Mouse (Mus musculus) c-Kit-positive CD71-positive TER-119-positive erythroid progenitor cells, embryonic 14.5 days (primary cell): ENCODE results near the gene Map4k5.

Source experiments
- DNase-seq: peaks from one replicate; pipeline ENCODE4 v3.0.0-alpha.2; 2013; ENCODE audit warnings: low spot score

Map4k5 gene

DNA sequence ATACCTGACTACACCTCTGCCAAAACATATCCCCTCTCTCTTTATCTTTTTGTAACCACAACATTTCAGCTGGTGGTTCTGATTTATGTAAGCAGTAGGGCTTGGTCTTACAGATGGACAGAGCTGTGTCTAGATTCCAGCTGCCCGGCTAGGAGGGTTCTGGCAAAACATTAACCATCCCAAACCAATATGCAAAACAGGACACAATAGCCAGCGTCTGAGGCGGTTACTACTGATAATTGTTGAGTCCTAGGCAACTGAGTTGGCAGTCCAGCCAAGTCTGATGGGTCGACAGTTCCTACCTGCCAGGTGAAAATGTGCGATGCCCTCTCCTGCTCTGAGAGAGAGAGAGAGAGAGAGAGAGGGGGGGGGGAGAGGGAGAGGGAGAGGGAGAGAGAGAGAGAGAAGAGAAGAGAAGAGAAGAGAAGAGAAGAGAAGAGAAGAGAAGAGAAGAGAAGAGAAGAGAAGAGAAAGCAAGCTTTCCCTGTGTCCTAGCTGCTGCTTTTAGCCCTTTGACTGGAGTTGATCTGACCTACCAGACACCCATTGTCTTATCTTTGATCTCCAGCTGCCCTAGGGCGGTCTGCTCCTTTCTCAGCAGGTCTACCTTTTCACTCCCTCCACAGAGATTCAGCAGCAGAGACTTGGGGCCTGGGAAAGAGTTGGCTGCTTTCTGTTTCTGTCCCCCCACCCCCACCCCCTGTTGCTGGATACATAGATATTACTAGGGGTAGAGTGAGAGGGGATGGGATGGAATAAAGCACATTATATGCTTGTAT is 109.6 kb downstream of the Map4k5 start:
- peak; percentile 88 for DNase-seq

DNA sequence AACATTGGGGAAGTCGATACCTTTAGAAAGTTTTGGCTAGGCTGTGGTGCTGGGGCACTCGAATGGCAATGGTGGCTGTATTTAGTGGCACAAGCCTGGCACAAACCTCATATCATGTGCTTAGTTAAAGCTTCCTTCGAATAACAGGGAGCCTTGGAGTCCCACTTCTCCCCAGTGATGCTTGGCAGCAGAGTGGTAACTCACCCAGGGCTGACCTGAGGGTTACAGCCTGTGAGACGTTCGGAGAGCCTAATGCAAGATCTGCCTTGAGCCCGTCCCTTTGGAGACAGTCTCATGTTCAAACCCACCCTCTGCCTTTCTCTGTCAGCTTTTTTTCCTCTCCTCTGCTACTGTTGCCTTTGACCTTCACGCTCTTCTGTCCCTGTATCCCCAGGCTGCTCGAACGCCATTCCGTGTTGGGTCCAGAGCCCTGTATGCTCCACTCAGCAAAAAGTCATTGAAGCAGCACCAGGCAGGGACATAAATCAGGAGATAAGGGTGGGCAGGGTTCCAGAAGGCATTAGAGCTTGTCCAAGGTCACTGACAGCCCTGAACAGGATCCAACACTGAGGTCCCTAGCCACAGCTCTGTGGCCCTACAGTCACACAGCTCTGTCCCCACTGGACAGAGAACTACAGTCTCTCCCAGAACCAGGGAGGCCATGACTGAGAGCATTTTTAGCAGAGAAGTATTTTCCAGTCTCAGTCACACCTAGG is 110.9 kb downstream of the Map4k5 start:
- DNase-seq: no peak

DNA sequence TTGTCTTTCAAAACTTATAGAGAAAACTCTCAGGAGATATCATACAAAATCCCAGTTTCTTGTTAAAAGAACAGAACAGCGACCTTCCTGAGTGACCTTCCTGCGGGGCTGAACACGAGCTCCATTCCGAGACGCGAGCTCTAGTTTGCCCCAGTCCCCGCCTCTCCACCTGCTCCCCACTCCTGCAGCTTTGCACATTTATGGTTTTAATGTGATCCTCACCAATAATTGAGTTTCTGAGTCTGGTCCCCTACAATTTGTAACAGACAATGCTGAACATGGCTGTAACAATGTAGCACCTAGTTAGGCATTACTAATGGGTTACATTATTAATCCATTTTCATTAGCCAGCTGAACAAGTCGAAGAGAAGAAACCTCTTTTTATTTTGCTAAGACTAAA is 111.5 kb downstream of the Map4k5 start:
- no peak for DNase-seq

DNA sequence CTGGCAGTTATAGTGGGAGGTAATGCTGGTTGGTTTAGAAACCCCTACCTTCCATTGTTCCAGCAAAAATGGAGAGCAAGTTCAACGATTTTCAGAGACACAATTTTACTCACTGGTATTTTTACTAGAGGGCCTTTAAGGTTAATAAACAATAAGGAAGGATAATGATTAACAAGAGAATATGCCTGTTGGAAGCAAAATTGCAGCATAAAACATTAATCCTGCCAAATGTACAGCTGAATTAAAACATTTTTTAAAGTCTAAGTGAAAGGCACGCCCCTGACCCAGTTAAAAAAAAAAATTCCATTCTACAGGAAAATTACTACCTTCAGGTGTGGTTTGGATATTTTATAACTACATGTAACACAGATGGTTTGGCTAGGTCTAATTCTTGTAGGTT is 115.0 kb downstream of the Map4k5 start:
- DNase-seq: no peak

DNA sequence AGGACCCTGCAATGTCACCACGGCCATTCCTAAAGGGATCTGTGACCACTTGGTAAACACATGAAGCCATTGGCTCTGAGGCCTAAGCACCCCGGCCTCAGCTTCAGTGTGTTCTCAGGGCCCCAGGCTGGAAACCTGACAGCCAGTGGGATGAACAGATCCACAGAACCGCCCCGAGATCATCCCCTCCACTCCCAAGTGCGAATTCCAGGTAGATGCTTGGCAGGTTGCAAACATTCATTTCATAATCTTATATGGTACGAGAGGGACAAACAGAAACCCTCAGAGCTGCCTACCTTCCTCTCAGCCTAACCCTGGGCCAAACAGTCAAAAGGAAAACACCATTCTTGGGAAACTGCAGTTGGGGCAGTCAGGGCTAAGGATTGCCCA is 115.7 kb downstream of the Map4k5 start:
- DNase-seq: no peak

DNA sequence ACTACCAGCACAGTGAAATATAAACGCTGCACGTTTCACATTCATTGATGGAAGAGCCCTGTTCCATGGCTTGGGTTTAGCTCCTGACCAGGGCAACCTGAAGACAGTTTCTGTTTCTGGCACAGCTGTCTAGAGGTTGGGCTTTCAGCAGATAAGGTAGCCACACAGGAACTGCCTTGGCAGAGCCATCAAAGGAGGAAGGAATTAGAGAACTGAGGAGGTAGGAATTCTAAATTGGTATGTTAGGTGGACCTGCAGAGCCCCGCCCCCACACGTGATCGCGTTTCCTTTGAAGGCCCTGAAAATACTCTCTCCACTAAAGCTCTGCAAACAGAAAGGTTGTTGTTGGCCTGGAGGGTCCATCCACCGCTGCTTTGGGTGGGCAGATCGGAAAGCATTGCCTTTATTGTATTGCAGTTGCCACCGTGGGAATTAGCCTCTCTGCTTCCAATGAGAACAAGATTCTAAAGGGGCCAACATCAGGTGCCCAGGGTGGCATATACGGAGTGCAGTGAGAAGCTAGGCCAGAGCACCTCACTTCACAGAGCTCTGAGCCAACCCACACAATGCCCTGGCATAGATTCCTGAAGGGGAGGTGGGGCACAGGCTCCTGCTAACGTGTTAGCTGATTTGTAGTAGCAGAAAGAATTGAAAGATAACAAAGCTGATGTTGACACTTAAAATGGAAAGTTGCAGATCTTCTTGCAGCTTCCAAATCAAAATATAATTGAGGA is 116.2 kb downstream of the Map4k5 start:
- no peak for DNase-seq

DNA sequence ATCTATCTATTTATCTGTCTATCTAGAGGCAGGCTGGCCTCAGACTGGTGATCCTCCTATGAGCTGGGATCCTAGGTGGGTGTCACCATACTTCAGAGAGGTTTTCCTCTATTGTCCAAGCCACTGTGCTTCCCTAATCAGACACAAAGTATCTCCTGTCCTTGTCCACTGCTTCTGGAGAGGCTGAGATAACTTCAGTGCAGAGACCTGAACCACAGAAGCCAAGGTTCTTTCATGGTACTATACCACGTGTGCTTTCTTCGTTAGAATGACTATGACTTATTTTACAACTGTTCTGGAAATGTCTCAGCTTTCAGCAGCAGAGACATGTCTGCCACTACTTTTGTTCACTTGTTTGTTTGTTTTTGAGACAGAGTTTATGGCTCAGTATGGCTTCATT is 124.2 kb downstream of the Map4k5 start:
- DNase-seq: no peak

DNA sequence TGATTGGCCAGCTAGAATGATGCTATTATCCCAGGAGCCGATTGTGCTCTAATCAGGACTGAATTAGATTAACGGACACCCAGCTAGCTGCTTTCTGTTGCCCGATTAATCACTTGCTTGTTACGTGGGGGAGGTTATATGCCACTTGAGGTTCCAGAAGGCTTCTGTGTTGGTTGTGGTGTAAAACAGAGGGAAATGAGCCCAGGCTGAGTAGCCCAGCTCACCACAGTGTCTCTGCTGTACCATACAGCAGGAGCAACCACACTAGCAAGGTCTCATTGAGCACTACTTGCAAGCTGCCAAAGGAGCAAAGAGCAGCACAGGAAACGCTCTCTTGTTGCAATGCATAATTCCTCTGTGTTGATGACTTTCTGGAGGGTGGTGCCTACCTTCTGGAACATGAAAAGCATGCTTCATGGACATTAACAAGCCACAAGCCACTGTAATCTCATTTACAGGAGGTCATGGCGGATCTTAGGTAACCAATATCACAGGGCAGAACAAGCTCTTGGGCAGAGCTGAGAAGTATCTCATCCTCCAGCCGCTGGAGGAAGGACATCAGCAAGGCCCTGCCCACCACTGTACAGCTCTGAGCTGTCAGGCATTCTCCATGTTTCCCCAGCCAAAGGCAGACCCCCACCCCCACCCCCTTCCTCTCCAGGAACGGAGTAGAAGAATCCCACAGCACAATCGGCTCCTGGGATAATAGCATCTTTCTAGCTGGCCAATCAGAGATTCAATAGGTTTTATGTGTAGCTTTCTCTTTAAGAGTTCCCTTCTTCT is 125.3 kb downstream of the Map4k5 start:
- no peak for DNase-seq

DNA sequence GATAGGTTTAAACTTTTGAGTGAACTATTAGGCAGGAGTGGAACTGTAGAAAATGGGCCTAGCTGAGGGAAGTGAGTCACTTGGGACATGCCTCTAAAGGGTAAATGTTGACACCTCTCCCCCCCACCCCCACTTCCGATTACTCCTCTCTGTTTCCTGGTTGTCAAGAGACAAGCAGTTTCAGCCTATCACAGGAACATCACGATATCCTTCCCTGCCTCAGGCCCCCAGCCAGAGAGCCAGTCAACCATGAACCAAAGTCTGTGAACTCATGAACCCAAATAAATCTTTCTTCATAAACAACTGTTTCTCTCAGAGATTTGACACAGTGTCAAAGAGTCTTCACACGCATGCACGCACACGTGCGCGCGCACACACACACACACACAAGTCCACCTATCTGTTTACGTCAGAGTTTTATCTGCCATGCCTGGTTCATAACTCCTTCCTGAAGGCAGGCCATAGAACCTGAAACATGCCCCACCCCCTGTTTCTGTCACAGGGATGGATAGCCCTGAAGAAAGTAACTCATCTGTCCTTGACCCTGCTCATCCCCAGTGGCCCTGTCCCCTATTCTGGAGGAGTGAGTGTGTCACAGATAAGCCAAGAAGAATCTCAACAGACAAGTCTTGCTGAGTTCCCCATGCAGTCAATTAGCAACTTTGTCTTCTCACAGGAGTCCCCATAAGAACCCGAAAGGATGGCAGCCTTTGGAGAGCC is 126.7 kb downstream of the Map4k5 start:
- DNase-seq: no peak

DNA sequence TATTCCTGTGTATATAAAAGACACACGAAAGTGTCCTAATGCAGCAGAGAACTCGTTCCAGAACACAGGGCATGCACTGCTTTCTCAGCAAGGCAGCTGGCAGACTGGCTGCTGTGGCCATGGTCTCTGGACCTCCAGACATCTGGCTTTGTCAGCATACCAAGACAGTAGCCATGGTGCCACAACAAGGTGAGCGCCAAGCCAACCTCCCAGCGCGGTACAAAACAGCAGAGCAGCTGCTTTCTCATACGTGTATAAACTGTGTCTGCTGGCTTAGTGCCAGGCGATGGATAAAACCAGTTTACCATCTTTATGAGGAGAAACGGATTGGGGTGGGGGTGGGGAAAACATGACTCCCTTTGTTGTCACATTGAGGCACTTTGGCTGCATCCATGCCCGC is 127.5 kb downstream of the Map4k5 start:
- no peak for DNase-seq

DNA sequence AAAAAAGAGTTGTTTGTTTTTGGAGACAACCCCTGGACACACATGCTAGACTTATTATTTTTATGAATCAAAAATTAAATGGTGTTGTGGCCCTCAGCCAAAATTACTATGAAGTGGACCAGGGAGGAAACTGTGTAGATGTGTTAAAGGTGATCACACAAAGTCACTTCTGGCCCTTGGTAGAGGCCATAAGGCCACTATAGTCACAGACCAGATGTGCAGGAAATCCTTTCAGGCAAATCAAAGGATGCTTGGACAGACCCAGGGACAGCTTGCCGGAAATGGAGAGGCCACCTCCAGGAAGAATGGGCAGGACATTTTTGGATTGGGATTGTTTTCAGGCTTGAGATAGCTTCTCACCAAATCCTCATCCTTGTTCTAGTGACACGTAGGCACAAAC is 131.4 kb downstream of the Map4k5 start:
- DNase-seq: no peak

DNA sequence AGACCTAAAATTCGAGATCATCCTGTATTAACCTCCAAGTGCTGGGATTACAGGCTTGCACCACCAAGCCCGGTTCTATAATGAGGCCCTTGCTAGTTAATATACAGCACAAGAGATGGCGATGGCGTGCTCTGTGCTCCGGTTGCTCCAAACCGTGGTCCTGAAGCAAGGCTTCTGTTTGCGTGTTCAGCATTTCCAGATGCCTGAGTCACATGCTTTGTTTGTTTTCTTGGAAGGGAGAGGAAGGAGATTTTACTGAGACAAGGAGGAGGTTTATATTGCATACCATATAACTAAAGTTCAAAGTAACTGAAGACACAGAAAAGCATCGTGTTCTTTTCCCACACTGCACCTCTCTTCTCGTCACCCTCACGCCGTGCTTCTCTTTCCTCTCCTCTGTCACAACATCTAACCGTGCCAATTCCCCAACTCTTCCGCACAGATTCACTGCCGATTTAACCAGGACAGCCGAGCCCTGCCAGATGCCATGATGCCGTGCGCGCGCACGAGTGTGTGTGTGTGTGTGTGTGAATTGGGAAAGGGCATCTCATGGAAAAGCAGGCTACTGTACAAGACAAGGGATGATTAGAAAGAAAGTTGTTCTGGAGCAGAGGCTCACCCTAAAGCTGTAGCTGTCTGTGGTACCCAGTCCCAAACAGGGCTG is 132.1 kb downstream of the Map4k5 start:
- no peak for DNase-seq

DNA sequence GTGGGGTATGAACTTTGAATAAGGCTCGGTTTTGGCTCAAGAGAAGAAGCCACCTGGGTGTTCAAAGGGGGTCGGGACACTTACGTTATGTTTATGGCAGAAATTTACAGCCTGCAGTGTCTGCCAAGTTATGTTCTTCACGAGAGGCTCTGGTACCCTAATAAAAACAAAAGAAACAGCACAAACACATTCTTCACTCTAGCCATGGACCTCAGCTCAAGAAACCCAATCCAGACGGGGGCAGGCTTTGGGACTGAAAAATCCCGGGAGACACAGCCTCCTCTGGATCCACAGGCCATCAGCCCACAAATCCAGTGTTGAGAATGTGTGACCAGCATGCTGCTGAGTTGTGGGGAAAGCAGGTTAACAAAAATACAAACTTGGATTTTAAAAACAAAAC is 133.0 kb downstream of the Map4k5 start:
- DNase-seq: peak; percentile 44

DNA sequence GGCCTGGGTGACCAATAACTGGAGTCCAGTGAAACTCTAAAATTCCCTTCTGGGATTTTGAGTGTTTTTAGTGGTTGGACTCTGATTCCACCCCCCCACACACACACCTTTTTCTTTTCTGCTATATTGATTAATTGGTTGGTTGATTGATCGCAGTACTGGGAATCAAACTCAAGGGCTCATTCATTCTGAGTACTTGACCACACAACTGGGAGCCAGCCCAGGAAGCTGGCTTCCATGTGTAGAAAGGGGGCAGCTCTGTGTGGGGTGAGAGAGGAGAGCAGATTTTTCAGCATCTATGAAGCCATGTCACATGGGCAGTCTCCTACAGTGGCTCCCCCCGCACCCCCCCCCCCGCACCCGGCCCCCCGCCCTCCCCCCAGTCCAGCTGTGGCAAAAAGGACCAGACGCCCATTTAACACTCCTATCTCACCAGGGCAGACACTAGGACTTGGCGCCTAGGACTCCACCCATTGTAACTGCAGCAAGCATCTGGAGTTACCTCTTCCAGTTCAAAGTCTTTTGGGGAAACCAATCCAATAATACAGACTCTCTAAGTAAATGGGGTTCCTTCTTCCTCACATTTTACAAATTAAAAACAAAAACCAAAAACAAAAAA is 133.6 kb downstream of the Map4k5 start:
- peak; percentile 89 for DNase-seq

DNA sequence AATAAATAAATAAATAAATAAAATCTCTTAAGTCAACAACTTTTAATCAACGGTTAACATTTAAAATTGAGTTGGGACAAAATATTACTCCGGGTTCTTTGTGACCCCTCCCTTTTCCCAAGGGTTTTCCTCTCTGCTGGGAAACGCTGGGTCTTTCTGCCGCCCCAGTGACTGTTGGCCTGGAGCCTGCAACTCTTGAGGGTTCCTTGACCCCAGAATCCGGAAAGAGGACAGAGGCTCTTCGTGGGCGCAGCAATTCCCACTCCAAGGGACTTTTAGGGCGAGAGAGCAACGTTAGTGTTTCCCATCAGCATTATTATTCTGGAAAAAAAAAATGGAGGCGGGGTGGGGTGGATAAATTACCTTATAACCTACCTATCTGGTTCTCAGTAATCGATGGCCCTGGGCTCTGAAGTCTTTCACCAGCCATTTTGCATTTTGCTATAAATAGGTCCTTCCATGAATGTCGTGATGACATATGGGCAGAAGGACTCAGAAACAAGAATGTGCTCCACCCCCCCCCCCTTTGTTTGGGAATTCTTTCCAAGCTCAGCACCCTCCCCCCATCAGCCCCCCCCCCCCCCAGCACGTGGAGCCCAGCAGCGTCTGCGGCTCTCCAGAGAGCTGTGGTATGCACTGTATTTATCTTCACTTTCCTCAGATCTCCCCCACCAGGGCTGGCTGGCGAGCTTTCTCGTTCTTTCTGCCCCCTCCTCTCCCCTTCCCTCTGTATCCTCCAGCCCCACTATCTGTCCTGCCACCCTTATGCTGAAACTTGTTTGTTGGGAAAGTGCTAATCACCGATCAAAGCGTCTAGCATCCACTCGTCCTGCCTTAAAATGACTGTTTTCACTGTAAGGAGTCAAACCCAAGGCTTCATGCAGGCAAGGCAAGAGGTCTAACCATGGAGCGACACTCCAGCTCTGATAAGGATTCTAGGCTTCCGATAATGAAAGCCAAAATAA is 134.5 kb downstream of the Map4k5 start:
- DNase-seq: peak; percentile 66

DNA sequence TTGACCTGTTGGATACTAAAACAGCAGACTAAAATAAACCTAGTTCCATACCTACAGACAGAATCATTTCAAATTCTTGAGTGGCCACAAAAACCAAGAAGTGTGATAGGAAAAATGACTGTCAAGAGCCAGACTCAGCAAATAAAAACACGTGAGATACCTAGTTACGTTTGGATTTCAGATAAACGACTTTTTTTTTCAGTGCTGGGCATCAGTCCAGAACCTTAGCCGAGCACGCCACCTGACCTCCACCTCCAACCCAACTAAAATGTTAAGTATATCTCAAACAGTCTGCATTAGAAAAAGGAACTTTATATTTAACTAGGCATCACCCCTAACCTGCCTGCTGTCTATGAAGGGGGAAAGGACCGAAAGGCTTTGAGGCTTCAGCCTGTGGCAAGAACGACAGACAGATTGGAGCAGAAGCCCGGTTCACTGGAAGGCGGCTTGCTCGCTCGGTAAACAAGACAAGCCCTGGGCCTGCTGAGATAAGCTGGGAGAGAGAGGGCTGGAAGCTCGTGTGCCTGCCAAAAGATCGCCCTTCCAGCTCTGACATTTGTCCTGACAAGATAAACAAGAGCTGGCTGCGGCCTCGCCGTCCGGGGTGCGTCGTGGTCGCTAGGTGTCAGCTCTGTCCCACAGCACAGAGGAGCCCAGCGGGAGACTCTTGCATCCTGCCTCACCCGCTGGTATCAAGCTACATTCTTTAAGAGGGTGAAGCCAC is 135.4 kb downstream of the Map4k5 start:
- peak; percentile 95 for DNase-seq

DNA sequence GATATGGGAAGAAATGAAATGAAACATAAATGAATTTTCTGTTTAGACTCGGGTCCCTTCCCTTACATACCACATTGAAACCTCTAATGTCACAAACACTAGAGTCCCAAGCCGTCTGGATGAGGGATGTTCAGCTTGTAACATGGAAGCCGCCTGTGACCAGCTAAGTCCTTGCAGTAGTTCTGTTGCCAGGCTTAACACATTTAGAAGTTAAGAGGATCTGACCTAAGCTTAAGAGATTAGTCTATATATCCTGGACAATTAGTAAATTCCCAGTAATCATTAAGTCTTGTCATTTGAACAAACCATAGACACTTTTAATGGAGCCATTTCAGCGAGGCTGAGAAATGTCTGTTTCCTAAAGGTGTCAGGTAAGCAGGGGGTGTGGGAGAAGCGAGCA is 137.0 kb downstream of the Map4k5 start:
- no peak for DNase-seq

DNA sequence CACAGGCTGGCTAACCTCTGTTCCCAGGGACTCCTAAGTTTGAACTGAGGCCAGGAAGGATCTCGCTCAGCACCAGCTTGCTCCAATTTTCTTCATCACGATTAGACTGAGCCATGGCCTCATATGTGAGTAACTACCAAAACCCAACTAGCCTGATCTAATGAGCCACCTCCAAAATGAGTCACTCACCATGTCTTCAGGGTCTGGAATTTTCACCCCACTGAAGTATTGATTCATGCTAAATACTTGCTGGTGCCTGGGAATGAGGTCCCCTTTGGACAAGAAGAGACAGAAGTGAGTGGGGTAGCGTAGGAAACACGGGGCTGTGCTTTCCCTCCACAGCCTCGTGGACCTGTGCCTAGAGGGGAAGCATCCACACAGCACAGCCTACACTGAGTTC is 139.1 kb downstream of the Map4k5 start:
- no peak for DNase-seq
